Mouse (Mus musculus) MEL (cell line): ENCODE results near the gene Gm17655.

Experiments used
- CTCF ChIP-seq, 3 experiments: IDR thresholded peaks in 2 of 3; conservative IDR thresholded peaks in 1 of 3; 2 replicates each; pipeline ENCODE4 v1.5.1; 2011 to 2012; ENCODE audit warnings: low read length in 3 of 3, low read depth in 2 of 3, mild to moderate bottlenecking in 2 of 3, improper control_type of control experiment in 1 of 3, inconsistent platforms in 1 of 3, mixed read lengths in 1 of 3, moderate library complexity in 1 of 3; ENCODE audit not compliant: control insufficient read depth in 1 of 3, insufficient read depth in 1 of 3, poor library complexity in 1 of 3, severe bottlenecking in 1 of 3
- HCFC1 ChIP-seq: IDR thresholded peaks from 2 replicates; pipeline ENCODE4 v1.6.1; 2012; ENCODE audit warnings: low read depth, mild to moderate bottlenecking, inconsistent platforms, low read length, improper control_type of control experiment, moderate library complexity
- KAT2A ChIP-seq: conservative IDR thresholded peaks from 2 replicates; pipeline ENCODE4 v1.6.1; 2012; ENCODE audit warnings: low read depth, low read length, improper control_type of control experiment, inconsistent platforms
- MAFK ChIP-seq: IDR thresholded peaks from 2 replicates; pipeline ENCODE4 v1.6.1; 2011; ENCODE audit warnings: low read depth, mild to moderate bottlenecking, low read length, improper control_type of control experiment, borderline replicate concordance
- MAX ChIP-seq: IDR thresholded peaks from 2 replicates; pipeline ENCODE4 v1.6.1; 2011; ENCODE audit warnings: low read length, improper control_type of control experiment
- POLR2A ChIP-seq, 2 experiments: IDR thresholded peaks; 2 replicates each; pipeline ENCODE4 v1.6.1; 2011 to 2012; ENCODE audit warnings: low read length in 2 of 2, mild to moderate bottlenecking in 2 of 2, control low read depth in 1 of 2, improper control_type of control experiment in 1 of 2, low read depth in 1 of 2, moderate library complexity in 1 of 2; ENCODE audit not compliant: control insufficient read depth in 1 of 2, insufficient read depth in 1 of 2, poor library complexity in 1 of 2
- POLR2AphosphoS5 ChIP-seq: IDR thresholded peaks from 2 replicates; pipeline ENCODE4 v1.6.1; 2012; ENCODE audit warnings: low read depth, borderline replicate concordance, mild to moderate bottlenecking, inconsistent platforms, low read length, moderate library complexity, mixed read lengths
- SMC3 ChIP-seq: IDR thresholded peaks from 2 replicates; pipeline ENCODE4 v1.6.1; 2011; ENCODE audit warnings: low read depth, low read length, improper control_type of control experiment
- USF1 ChIP-seq: IDR thresholded peaks from 2 replicates; pipeline ENCODE4 v1.6.1; 2014; ENCODE audit warnings: low read depth, mild to moderate bottlenecking, inconsistent platforms, low read length, improper control_type of control experiment, moderate library complexity
- ZC3H11A ChIP-seq: IDR thresholded peaks from 2 replicates; pipeline ENCODE4 v1.6.1; 2012; ENCODE audit warnings: low read depth, mild to moderate bottlenecking, inconsistent platforms, low read length, improper control_type of control experiment
- ZKSCAN1 ChIP-seq: IDR thresholded peaks from 2 replicates; pipeline ENCODE4 v1.6.1; 2012; ENCODE audit warnings: low read depth, mild to moderate bottlenecking, inconsistent platforms, low read length, improper control_type of control experiment, moderate library complexity
- ZMIZ1 ChIP-seq: IDR thresholded peaks from 2 replicates; pipeline ENCODE4 v1.6.1; 2012; ENCODE audit warnings: low read depth, mild to moderate bottlenecking, inconsistent platforms, low read length, improper control_type of control experiment, moderate library complexity

- TF ChIP-seq KAT2A, result no peak
- no peak for TF ChIP-seq MAX
- no peak for TF ChIP-seq CTCF (IDR thresholded peaks at IDR 0.05 in 2 of 3, conservative IDR thresholded peaks at IDR 0.05 in 1 of 3; ENCODE audit: control insufficient read depth in 1 of 3, insufficient read depth in 1 of 3, low read depth in 2 of 3, low read length in 3 of 3, poor library complexity in 1 of 3, severe bottlenecking in 1 of 3)
- no peak for TF ChIP-seq POLR2A (IDR thresholded peaks at IDR 0.05; ENCODE audit: control insufficient read depth in 1 of 2, insufficient read depth in 1 of 2, low read depth in 1 of 2, low read length in 2 of 2, poor library complexity in 1 of 2)
- TF ChIP-seq ZC3H11A, result no peak
- TF ChIP-seq USF1, result no peak
- no peak for TF ChIP-seq SMC3
- TF ChIP-seq ZKSCAN1, result no peak
- TF ChIP-seq HCFC1, result no peak
- no peak for TF ChIP-seq ZMIZ1
- TF ChIP-seq POLR2AphosphoS5, result no peak
- no peak for TF ChIP-seq MAFK
Observed at GRCm38 (mm10) chr5:110091546-110091945, 19.2 kb upstream of the Gm17655 start.
